Mouse (Mus musculus) CD4-positive helper T cell, adult 2 months (primary cell): ENCODE data around the gene Adamts12.

Source experiments
- DNase-seq: peaks from one replicate; pipeline ENCODE4 v3.0.0-alpha.2; 2012; ENCODE audit warnings: low read depth, missing footprints, low spot score

Gene Adamts12

GRCm38 (mm10) chr15:11159386-11159785, 94.8 kb downstream of the Adamts12 start:
- DNase-seq, result no peak

GRCm38 (mm10) chr15:11160759-11161158, 96.2 kb downstream of the Adamts12 start:
- DNase-seq, result no peak

GRCm38 (mm10) chr15:11165883-11166282, 101.3 kb downstream of the Adamts12 start:
- no peak for DNase-seq

- no peak for DNase-seq
These were observed 109.4 kb downstream of the Adamts12 start for GRCm38 (mm10) chr15:11173884-11174470.

GRCm38 (mm10) chr15:11174842-11175241, 110.3 kb downstream of the Adamts12 start:
- no peak for DNase-seq

- DNase-seq, result no peak
These were observed 112.9 kb downstream of the Adamts12 start for GRCm38 (mm10) chr15:11177448-11177847.

GRCm38 (mm10) chr15:11179751-11180169, 115.2 kb downstream of the Adamts12 start:
- no peak for DNase-seq

- no peak for DNase-seq
These were observed 122.1 kb downstream of the Adamts12 start for GRCm38 (mm10) chr15:11186711-11187110.

- no peak for DNase-seq
These were observed 125.9 kb downstream of the Adamts12 start for GRCm38 (mm10) chr15:11190447-11190846.

GRCm38 (mm10) chr15:11192762-11193161, 128.2 kb downstream of the Adamts12 start:
- DNase-seq, result no peak

GRCm38 (mm10) chr15:11197051-11197450, 132.5 kb downstream of the Adamts12 start:
- no peak for DNase-seq

- no peak for DNase-seq
These were observed 133.7 kb downstream of the Adamts12 start for GRCm38 (mm10) chr15:11198246-11198795.

- DNase-seq, result no peak
These were observed 138.5 kb downstream of the Adamts12 start for GRCm38 (mm10) chr15:11203084-11203483.

- DNase-seq, result no peak
These were observed 140.3 kb downstream of the Adamts12 start for GRCm38 (mm10) chr15:11204934-11205333.

GRCm38 (mm10) chr15:11210976-11211375, 146.4 kb downstream of the Adamts12 start:
- DNase-seq, result no peak

GRCm38 (mm10) chr15:11233906-11234632, 169.5 kb downstream of the Adamts12 start:
- peak; percentile 1 for DNase-seq

GRCm38 (mm10) chr15:11240406-11240805, 175.8 kb downstream of the Adamts12 start:
- no peak for DNase-seq

GRCm38 (mm10) chr15:11241288-11241687, 176.7 kb downstream of the Adamts12 start:
- no peak for DNase-seq

- no peak for DNase-seq
These were observed 181.8 kb downstream of the Adamts12 start for GRCm38 (mm10) chr15:11246402-11246801.

GRCm38 (mm10) chr15:11279273-11280080, 214.9 kb downstream of the Adamts12 start:
- no peak for DNase-seq

- no peak for DNase-seq
These were observed 216.2 kb downstream of the Adamts12 start for GRCm38 (mm10) chr15:11280689-11281264.

- no peak for DNase-seq
These were observed 218.6 kb downstream of the Adamts12 start for GRCm38 (mm10) chr15:11283171-11283570.
